Mouse (Mus musculus): Measurements from ENCODE around the gene Gdap2.

- TF ChIP-seq CTCF (IDR thresholded peaks at IDR 0.05; ENCODE audit: low read depth) (no peak), EP300 (IDR thresholded peaks at IDR 0.05; ENCODE audit: low read depth) (no peak)
Measured at GRCm38 (mm10) chr3:100118681-100119080, 43.5 kb upstream of the Gdap2 start.

Data from liver, postnatal 0 days (tissue).